Mouse (Mus musculus): ENCODE measurements at regions not wholly inside any gene's neighbourhood (a gene's known extent, or its start where the extent isn't known, plus 50 kb on each side); places are given as distances from the start of the nearest gene placed in this dataset.

DNA sequence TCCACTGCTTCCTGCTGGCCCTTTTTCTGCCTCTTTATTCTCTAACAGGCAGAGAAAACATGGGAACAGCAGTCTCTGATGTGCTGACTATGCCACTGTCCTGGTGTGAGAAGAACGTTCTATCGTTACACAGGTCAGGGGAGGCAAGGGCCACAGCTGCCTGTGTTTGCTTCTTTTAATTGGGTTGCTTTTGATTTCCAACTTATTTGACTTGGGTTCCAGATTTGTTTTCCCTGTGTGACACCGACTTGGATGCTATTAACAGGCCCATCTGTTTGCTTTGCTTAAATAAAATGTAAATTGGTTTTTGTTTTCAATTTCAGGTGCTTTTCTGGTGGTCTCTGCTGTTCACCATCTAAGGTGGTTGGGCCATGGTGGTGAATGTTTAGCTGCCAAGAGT is 225.8 kb downstream of the Gm5426 start:
- TF ChIP-seq POLR2A (IDR thresholded peaks at IDR 0.05; ENCODE audit: insufficient read depth, low read depth, low read length) = no peak
- TF ChIP-seq CTCF (IDR thresholded peaks at IDR 0.05) = no peak
- TF ChIP-seq EP300 (IDR thresholded peaks at IDR 0.05; ENCODE audit: insufficient read depth, low read depth, low read length) = no peak

Measured in heart, adult 2 months (tissue).